Mouse (Mus musculus): ENCODE data around the gene Gm11084.

The Gm11084 gene

GRCm38 (mm10) chr2:72965450-72965849, 21.1 kb downstream of the Gm11084 start:
- in situ Hi-C loops (cut with MboI; ENCODE audit: unreplicated experiment in 2 of 2) = loop anchor here (10.0 to 25.0 kb wide), 5 partner anchors 97 to 447 kb away; no protein-coding TSS in a partner anchor

DNA sequence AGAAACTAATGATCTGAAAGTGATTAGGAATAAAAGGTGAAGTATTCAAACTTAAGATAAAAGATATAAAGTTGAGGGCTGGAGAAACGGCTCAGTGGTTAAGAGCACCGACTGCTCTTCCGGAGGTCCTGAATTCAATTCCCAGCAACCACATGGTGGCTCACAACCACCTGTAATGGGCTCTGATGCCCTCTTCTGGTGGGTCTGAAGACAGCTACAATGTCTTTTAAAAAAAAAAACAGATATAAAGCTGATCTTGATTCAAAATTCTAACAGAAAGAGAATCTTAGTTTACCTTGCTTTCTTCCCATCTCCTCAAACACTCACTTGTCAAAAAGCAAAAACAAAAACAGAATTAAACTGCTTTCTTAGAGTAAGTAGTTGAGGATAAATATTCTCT, 30.1 kb downstream of the Gm11084 start:
- in situ Hi-C loops (cut with MboI; ENCODE audit: unreplicated experiment in 2 of 2) = loop anchor here (25.0 kb wide), 4 partner anchors 106 to 456 kb away; no protein-coding TSS in a partner anchor

DNA sequence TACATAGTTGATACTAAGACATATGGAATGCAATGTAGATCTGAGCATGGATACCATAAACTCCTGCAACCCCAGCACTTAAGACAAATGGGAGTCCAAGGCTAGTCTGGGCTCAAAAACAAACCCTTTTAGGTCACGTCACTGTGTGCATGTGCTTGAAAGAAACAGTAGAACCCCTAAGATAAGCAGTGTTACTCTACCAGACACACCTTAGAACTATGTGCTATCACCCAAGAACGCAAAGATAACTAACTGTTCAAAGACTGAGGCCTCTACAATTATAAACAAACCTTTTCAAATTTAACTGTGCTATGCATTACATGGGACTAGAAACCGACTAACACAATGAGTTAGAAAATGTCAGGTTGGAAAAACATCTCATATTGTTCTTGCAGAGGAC, 33.5 kb downstream of the Gm11084 start:
- in situ Hi-C loops (cut with MboI; ENCODE audit: unreplicated experiment in 2 of 2) = loop anchor here (25.0 kb wide), 4 partner anchors 109 to 459 kb away; no protein-coding TSS in a partner anchor

GRCm38 (mm10) chr2:72935937-72936336, 50.6 kb downstream of the Gm11084 start:
- in situ Hi-C loops (cut with MboI; ENCODE audit: unreplicated experiment in 2 of 2) = loop anchor here in 1 of 2 experiments (25.0 kb wide), 1 partner anchor 649 kb away; the partner anchor contains the start of gene Map3k20

GRCm38 (mm10) chr2:72932186-72932585, 54.3 kb downstream of the Gm11084 start:
- in situ Hi-C loops (cut with MboI; ENCODE audit: unreplicated experiment in 2 of 2) = loop anchor here in 1 of 2 experiments (25.0 kb wide), 1 partner anchor 645 kb away; the partner anchor contains the start of gene Map3k20

DNA sequence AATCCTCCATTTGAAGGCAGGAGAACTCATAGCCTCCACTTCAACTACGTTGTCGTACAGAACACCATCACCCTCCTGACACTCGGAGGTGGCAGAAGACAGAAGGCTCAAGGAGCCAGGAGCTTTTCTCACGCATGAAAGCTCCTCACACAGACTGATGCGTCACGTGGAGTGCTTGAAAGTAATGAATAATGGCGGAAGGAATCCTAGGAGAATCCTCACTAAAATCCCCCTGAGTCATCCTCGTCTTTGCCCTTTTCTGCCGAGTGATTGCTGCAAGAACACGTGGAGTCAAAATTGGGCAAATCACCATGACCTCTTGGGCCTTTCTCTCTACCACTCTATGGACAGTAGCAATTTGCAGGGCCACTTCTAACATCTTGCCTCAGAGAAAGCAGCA, 61.5 kb downstream of the Gm11084 start:
- in situ Hi-C loops (cut with MboI; ENCODE audit: unreplicated experiment in 2 of 2) = loop anchor here in 1 of 2 experiments (25.0 kb wide), 1 partner anchor 638 kb away; the partner anchor contains the start of gene Map3k20

Data from v-Abl transformed pro-B cells (cell line).